Mouse (Mus musculus): ENCODE results near the gene Spg7.

The Spg7 gene

DNA sequence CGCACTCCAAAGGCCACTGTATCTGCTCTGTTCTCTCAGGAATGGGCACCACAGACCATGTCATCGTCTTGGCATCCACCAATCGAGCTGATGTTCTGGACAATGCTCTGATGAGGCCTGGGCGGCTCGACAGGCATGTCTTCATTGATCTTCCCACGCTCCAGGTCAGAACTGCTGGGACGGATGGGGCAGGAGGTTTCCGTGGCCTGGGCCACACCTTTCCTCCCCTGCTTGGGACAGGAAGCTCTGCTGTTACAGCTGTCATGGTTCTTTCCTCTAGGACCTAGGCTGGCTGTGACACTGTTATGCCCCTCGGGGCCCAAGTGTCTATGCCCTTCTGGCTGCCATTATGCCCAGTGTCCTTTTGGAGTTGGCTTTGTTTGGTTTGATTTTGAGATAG is 24.5 kb downstream of the Spg7 start:
- intact Hi-C loops (cut with DNase I): no loop called here

DNA sequence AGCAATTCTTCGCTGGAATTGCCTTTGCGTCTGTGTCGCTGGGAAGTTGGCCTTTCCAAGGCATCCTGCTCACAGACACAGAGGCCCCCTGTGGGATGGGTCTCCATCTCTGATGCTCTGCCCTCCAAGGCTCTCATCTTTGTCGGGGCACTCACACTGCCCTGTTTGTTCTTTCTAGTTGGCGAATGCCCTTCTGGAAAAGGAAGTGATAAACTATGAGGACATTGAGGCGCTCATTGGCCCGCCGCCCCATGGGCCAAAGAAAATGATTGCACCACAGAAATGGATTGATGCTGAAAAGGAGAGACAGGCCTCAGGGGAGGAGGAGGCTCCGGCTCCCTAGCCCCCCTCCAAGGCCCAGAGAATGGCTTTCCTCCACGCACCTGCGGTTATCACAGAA is 34.5 kb downstream of the Spg7 start:
- intact Hi-C loops (cut with DNase I): no loop called here

DNA sequence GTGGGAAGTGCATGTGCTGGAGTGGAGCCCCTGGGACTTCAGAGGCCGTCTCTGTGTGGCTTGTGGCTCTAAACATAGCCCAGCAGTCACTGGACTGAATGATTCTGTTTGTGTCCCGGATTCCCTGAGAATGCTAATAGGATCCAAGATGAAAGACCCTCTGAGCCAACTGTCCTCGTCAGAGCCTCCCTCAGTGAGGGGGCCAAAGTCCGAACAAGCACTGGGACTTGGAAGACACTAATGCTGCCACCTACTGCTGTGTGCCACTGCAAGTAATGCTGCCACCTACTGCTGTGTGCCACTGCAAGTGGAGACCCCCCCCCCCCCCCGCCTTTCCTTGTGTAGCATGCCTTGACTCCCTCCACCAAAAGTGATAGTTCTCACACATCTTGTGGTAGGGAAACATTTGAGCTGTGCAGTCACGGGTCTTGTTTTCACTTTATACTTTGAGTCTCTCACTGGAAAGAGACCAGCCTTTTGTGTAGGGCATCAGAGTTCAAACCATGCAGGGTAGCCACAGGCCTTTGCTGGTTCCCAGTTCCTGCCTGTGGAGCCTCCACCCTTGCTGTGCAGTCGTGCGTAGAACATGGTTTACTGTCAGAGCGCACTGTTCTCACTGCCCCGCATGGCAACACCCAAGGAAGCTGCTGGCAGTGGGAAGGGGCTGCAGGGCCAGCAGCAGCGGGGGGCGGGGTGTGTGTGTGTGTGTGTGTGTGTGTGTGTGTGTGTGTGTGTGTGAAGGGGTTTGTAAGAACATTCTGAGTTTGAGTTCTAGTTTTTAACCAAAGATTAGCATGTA is 35.2 kb downstream of the Spg7 start:
- intact Hi-C loops (cut with DNase I): no loop called here

DNA sequence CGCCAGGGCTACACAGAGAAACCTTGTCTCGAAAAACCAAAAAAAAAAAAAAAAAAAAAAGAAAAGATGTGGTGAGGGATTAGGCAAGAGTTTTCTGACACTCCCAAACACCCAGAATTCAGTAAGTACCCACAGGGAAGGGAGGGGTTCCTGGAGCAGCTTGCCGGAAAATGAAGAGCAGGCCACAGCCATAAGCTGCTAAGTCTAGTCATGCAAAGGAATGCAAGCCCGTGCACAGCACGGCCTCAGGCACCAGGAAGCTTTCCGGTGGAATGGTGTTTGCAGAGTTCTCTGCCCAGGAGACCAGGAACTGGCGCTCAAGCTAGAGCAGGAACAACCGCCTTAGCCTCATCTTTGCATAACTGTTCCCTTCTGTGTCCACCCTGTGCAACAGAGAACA is 37.5 kb downstream of the Spg7 start:
- intact Hi-C loops (cut with DNase I): loop anchor here (5.0 kb wide), 1 partner anchor 193 kb away; no protein-coding TSS in a partner anchor

DNA sequence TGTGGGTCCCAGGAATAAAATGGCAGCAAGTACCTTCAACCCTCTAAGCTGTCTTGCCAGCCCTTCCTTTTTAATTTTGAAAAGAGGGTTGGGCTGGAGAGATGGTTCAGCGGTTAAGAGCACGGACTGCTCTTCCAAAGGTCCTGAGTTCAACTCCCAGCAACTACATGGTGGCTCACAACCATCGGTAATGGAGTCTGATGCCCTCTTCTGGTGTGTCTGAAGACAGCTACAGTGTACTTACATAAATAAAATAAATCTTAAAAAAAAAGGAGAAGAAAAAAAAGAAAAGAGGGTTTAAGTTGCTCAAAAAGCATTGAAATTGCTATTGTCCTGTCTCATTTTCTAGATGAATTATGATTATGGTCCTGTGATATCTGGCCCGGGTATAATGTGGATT is 38.5 kb downstream of the Spg7 start:
- intact Hi-C loops (cut with DNase I): loop anchor here (5.0 kb wide), 1 partner anchor 194 kb away; no protein-coding TSS in a partner anchor

DNA sequence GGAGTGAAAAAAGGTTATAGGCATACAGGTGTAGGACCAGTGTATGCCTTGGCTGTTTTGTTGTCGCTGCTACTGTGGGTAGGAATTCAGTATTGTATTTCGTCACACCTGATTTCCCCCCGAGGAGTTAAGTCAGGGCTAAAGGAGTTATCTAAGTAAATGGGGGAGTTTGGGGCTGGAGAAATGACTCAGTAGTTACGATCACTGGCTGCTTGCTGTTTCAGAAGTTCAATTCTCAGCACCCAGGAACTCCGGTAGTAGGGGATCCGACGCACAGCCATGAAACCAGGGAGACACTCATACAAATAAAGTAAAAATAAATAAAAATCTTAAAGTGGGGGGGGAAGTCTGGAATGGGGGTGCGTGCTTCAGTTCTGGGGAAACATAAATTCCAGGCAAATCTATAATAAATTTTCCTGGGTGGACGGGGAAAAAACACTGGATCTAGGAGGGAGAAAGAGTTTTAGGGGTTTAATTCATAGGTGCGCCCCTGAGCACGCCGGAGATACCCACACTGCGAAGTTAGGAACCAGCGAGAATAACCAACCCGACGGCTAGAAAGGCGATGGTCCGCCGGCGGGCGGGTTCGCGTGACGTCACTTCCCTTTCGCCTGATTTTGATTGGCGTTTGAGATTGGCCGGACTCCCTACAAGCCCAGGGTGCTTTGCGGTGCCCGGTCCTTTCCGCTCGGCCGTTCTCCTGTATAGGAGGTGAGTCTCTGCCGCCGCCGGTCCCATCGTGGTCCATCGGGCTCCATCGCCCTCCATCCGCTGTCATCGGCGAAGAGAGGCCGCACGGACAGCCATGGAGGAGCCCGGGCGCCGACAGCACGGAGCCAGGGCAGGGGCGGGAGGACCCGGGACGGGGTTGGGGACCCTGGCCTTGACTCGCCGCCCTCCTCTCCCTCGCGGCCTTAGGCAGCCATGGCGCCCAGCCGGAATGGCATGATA is 39.3 kb downstream of the Spg7 start, which contains the start of gene Rpl13:
TSS of gene Rpl13 (plus strand) at position 616 of the 951 bp plus-strand sequence.
- intact Hi-C loops (cut with DNase I): loop anchor here (5.0 kb wide), 1 partner anchor 195 kb away; no protein-coding TSS in a partner anchor

DNA sequence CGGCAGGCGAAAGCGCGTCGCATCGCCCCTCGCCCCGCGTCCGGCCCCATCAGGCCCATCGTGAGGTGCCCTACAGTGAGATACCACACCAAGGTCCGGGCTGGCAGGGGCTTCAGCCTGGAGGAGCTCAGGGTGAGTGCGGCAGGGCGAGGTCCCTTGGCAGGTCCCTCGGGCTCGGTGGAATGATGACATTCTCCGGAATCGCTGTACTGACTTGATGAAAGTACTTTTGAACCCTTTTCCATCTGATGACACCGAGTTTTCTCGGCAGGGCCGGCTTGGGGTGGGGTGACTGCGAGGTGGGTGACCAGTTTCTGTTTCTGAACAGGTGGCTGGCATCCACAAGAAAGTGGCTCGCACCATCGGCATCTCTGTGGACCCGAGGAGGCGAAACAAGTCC is 40.1 kb downstream of the Spg7 start:
- intact Hi-C loops (cut with DNase I): loop anchor here (5.0 kb wide), 1 partner anchor 196 kb away; no protein-coding TSS in a partner anchor

DNA sequence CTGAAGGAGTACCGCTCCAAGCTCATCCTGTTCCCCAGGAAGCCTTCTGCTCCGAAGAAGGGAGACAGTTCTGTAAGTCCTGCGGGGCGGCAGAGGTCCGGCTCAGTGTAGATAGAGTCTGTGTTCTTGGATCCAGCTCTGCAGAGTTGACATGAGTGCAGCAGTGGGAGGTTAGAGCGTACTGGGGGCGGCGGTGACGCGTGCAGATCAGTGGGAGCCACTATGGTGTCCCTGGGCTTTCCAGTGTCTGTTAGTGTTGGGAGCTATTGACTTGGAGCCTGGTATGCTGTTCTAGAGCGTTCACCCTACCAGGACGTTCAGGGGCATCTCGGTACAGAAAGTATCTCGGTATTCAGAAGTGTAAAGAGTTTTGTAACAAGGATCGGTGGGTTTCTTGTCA is 40.5 kb downstream of the Spg7 start:
- intact Hi-C loops (cut with DNase I): loop anchor here (5.0 kb wide), 1 partner anchor 196 kb away; no protein-coding TSS in a partner anchor

DNA sequence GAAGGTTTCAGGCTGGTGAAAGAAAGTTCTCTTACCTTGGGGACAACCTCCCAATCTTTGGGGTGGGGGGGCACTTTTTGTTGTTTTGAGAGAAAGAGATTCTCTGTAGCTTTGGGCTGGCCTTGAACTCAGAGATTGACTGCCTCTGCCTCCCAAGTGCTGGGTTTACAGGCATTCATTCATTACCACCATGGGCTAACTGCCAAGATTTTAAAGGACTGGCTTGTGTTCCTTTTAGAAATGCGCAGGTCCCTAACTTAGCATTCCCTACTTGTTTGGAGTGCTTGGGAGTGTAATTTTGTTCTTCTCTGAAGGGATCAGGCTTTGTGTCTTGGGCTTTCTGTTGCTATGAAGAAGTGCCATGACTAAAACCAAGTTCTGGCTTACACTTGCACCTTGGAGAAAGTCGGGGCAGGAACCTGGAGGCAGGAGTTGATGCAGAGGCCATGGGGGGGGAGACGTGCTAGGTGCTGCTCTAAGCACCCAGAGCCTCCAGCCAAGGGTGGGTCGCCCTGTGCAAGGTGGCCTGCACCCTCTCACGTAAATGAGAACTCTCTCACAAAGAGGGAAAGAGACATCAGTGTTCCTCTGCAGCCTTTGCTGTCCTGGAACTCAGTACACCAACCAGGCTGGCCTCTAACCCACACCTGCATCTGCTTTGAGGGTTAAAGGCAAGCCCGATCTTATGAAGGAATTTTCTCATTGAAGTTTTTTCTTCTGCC is 41.5 kb downstream of the Spg7 start:
- intact Hi-C loops (cut with DNase I): loop anchor here (5.0 kb wide), 1 partner anchor 197 kb away; no protein-coding TSS in a partner anchor

DNA sequence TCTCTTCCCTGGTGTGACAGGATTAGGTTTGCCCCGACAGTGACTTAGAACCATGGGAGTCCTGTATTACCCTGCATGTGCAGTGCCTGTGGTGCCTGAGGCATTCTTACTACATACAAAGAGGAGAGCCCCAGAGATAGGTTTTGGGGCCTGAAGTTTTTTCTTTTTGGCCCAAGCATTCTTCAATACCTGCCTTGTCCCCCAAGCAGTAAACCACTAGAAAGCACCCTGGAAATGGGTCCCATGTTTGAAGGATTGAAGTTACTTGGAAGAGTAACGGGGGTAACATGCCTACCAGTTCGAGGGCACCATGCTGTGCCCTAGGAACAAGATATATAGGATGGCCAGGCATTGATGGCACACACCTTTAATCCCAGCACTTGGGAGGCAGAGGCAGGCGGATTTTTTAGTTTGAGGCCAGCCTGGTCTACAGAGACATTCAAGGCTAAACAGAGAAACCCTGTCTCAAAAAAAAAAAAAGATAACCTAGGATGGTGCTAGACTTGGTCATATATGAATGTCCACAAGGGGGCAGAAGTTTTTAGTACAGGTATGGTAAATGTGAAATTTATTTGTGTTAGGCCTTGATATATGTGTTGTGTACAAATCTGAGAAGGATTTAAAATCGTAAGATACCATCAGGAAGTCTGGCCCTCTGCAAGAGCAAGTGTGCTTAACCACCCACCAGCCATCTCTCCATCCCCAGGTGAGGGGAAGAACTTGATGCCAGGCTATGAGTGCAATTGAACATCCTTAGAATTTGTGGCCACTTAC is 43.0 kb downstream of the Spg7 start:
- intact Hi-C loops (cut with DNase I): loop anchor here (5.0 kb wide), 2 partner anchors 52 to 97 kb away; partner anchors contain the start of gene Sult5a1

DNA sequence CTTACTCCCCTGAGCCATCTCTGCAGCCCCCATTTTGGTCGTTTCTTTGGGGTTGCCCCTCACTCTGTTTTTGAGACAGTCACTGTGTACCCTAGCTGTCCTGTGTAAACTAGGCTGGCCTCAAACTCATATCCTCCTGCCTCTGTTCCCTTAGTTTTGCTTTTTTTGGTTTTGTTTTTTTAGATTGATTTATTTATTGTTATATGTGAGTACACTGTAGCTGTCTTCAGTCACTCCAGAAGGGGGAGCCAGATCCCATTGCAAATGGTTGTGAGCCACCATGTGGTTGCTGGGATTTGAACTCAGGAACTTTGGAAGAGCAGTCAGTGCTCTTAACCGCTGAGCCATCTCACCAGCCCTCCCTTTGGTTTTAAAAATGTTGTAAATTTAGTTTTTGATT is 43.8 kb downstream of the Spg7 start:
- intact Hi-C loops (cut with DNase I): loop anchor here (5.0 kb wide), 2 partner anchors 51 to 96 kb away; partner anchors contain the start of gene Sult5a1

DNA sequence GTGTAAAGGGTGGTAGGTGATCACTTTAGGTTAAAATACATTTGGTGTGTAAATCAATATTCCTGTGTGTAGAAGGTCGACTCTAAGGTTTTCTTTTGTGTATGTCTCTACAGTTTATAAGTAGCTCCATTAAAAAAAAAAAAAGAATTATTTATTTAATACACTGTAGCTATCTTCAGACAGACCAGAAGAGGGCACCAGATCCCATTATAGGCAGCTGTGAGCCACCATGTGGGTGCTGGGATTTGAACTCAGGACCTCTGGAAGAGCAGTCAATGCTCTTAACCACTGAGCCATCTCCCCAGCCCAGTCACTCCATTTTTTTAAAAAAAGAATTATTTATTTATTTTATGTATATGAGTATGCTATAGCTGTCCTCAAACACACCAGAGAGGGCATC is 45.3 kb downstream of the Spg7 start:
- intact Hi-C loops (cut with DNase I): loop anchor here (5.0 kb wide), 2 partner anchors 49 to 94 kb away; partner anchors contain the start of gene Sult5a1

DNA sequence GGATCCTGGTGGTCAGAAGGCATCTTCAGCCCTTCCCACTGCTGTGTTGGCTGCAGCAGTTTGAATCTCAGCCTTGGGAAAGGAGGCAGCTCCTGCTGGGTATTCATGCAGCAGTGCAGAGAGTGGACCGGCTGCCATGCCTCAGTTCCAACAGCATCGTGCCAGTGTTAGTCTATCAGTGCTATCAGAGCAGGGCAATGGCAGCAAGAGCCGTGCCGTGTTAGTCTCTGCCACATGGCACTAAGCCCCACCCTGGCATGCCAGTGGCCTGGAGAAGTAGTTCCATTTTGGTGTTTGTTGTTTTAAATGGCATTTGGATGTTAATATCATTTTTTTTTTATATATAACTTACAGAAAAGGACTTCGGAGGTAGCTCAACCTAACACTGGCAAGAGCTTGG is 46.2 kb downstream of the Spg7 start:
- intact Hi-C loops (cut with DNase I): loop anchor here (5.0 kb wide), 2 partner anchors 48 to 93 kb away; partner anchors contain the start of gene Sult5a1

DNA sequence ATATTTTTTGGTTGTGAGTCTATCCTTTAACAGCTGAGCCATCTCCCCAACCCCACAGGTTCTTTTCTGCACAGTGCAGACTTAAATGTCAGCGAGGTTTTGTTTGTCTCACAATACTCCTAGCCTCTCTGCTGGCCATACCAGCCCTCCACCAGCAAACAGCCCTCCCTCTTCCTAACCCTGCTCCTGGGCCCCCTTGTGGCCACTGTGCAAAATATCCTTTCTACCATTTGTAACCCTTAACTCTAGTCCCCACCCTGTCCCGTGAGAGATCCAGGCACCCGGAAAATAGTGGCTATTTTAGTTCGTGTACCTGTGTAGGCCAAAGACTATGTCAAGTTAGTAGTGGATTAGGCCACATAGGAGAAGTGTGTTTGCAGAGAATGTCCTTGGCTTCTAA is 47.9 kb downstream of the Spg7 start:
- intact Hi-C loops (cut with DNase I): loop anchor here (5.0 to 10.0 kb wide), 2 partner anchors 37 to 174 kb away; no protein-coding TSS in a partner anchor

DNA sequence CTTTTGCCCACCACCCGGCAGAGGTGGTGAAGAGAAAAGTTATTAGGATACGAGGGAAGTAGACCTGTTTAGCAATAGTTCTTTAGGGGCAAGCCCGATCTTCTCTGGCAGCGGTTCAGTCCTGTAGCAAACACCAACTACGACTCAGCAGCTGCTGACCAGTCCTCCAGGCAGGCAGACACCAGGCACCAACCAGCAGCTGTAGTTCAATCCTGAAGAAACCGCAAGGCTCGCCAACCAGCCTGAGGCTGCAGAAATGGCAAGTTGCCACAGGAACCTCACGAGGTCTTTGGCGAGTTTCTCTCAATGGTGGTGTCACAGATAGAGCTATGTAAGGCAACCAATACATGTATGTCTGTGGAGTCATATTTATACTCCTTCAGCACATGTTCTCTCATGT is 50.1 kb downstream of the Spg7 start:
- intact Hi-C loops (cut with DNase I): loop anchor here (5.0 to 10.0 kb wide), 2 partner anchors 34 to 172 kb away; no protein-coding TSS in a partner anchor

DNA sequence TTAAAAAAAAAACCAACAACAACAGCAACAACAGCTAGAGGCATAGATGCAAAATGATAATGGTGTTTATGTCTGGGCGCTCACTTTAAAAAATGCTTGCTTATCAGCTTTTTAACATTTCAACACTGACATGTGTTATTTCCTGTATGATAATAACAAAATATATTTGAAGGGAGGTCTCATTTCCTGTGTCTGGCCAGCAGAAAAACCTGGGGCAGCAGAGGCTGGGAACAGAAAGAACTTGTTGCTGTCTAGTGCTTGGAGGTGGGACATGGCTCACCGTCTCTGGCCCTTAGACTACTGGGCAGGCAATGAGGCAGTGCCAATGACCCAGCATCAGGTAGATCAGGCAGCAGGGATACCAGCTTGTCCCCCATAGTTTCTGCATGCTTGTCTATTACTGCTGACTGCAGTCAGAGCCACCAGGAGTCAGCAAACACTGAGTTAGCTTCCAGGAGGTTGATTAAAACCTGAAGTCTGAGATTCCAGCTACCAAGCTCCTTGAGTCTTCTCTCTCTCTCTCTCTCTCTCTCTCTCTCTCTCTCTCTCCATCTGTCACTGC is 51.2 kb downstream of the Spg7 start:
- intact Hi-C loops (cut with DNase I): loop anchor here (5.0 to 10.0 kb wide), 2 partner anchors 33 to 171 kb away; no protein-coding TSS in a partner anchor

DNA sequence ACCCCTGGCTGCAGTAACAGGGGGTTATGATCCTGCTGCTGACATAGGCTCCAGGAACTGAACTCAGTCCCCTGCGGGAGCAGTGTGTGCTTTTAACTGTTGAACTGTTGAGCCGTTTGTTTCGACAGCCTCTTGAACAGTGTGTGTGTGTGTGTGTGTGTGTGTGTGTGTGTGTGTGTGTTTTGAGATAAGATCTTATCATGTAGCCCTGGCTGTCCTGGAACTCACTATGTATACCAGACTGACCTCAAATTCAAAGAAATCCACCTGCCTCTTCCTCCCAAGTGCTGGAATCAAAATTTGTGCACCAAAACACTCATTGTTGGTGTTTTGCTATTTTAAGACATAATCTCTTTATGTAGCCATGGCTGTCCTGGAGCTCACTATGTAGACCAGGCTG is 51.9 kb downstream of the Spg7 start:
- intact Hi-C loops (cut with DNase I): loop anchor here (5.0 to 10.0 kb wide), 2 partner anchors 33 to 170 kb away; no protein-coding TSS in a partner anchor

DNA sequence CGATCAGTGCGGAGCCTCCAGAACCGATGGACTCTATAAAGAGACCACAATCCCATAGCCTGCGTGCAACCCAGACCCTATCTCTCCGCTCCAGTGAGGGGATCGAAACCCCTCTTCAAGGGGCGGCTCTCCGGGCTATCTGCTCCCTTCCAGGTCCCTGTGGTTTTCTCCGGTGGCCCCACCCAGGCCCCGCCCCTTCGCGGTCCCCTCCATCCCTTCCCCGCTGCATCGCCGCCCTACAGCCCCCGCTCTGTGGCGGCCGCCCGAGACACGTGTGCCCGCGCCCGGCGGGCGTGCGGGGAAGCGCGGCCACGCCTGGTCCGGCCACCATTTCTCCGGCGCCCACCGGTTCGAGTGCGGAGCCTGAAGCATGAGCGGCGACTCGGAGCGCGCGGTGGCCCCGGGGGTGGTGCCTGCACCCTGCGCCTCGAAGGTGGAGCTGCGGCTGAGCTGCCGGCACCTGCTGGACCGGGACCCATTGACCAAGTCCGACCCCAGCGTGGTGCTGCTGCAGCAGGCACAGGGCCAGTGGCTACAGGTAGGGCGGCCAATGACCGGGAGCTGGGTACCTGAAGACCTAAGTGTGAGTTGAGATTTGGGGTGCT is 54.5 kb downstream of the Spg7 start, which contains the start of gene Cpne7:
TSS of gene Cpne7 (plus strand) at position 248 of the 605 bp plus-strand sequence.
- intact Hi-C loops (cut with DNase I): loop anchor here (10.0 kb wide), 1 partner anchor 168 kb away; no protein-coding TSS in a partner anchor

DNA sequence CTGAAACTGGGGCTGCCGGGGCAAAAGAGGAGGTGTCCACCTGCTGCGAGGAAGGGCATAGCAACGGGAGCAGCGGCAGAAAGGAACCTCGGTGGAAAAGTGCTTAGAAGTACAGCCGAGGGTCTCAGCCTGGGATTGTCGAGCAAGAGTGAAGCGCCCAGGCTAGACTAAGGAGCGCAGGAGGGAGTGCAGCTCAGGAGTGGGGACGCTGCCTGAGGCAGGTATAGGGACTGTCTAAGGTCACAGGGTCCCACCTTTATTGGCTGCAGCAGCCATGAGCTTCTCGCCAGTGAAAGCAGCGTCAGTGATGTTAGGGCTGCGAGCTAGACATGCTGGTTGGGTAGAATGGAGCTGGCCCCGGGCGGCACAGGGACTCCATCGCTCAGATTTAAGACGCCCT is 55.0 kb downstream of the Spg7 start:
- intact Hi-C loops (cut with DNase I): loop anchor here (10.0 kb wide), 1 partner anchor 167 kb away; no protein-coding TSS in a partner anchor

All from adrenal gland (tissue).